Mouse (Mus musculus): ENCODE data around the gene Cilp. TPM values are rescaled to one million over a fixed set of nuclear protein-coding genes. Genes with fewer than 3 reads are reported as not detected.
"Not testable (repeated sequence)": the region's sequence is repeated elsewhere in the genome, so short reads cannot be mapped to it uniquely, and the experiment has no call there.

Gene Cilp
- 0.14 TPM in 1 of 2 replicates, not detected in the other for polyA plus RNA-seq (2014; fragmentation: Nextera tagmentation; extraction: Ambion mirVana)

GRCm38 (mm10) chr9:65264959-65265358, at the start of gene Cilp:
Gene Cilp (plus strand): TSS chr9:65265180.
- Histone ChIP-seq H3K9ac (ENCODE audit: low read depth, low read length) (no peak within 1 kb of the TSS), H3K9me3 (replicated peaks; ENCODE audit: control insufficient read depth, low read length) (no peaks in the 10 kb centered on the region), H3K27ac (ENCODE audit: low read depth, low read length) (no peak within 1 kb of the TSS), H3K27me3 (ENCODE audit: control insufficient read depth, insufficient read depth, low read length) (no peaks in the 10 kb centered on the region), H3K4me3 (ENCODE audit: low read depth, low read length) (no peak within 1 kb of the TSS), H3K36me3 (ENCODE audit: control insufficient read depth, insufficient read depth, low read length) (no peaks in the 10 kb centered on the region), H3K4me1 (ENCODE audit: control insufficient read depth, insufficient read depth, low read length) (no peaks in the 10 kb centered on the region), H3K4me2 (no peak within 1 kb of the TSS)
- ATAC-seq (replicated peaks; ENCODE audit: insufficient number of reproducible peaks, low FRiP score, low TSS enrichment), result no peak
- WGBS (ENCODE audit: insufficient replicate concordance), result 51% methylated on average over 5 of the region's 5 CpGs

- no peaks in the 10 kb centered on the region for H3K9me3 ChIP-seq (replicated peaks; ENCODE audit: control insufficient read depth, low read length)
- peak overlapping the region; percentile 70 for H3K4me3 ChIP-seq (ENCODE audit: low read depth, low read length)
- H3K4me1 ChIP-seq (ENCODE audit: control insufficient read depth, insufficient read depth, low read length), result peaks cover 13% of the 10 kb centered on the region
- peak overlapping the region; percentile 89 for H3K4me2 ChIP-seq
- WGBS (ENCODE audit: insufficient replicate concordance), result 9% methylated on average over 31 of the region's 31 CpGs
- no peaks in the 10 kb centered on the region for H3K27me3 ChIP-seq (ENCODE audit: control insufficient read depth, insufficient read depth, low read length)
- H3K36me3 ChIP-seq (ENCODE audit: control insufficient read depth, insufficient read depth, low read length), result no peaks in the 10 kb centered on the region
- H3K9ac ChIP-seq (ENCODE audit: low read depth, low read length), result peak overlapping the region; percentile 90
- peak; percentile 57; the same call in 1 of the 2 replicates for ATAC-seq (replicated peaks; ENCODE audit: insufficient number of reproducible peaks, low FRiP score, low TSS enrichment)
- H3K27ac ChIP-seq (ENCODE audit: low read depth, low read length), result peak overlapping the region; percentile 91
Observed at GRCm38 (mm10) chr9:65215494-65216126, 49.4 kb upstream of the Cilp start.

- no peak overlapping the region for H3K9ac ChIP-seq (ENCODE audit: low read depth, low read length)
- H3K4me2 ChIP-seq, result peak overlapping the region; percentile 34
- H3K36me3 ChIP-seq (ENCODE audit: control insufficient read depth, insufficient read depth, low read length), result no peaks in the 10 kb centered on the region
- no peaks in the 10 kb centered on the region for H3K27me3 ChIP-seq (ENCODE audit: control insufficient read depth, insufficient read depth, low read length)
- ATAC-seq (replicated peaks; ENCODE audit: insufficient number of reproducible peaks, low FRiP score, low TSS enrichment), result no peak
- H3K4me3 ChIP-seq (ENCODE audit: low read depth, low read length), result no peak overlapping the region
- H3K4me1 ChIP-seq (ENCODE audit: control insufficient read depth, insufficient read depth, low read length), result peaks cover 13% of the 10 kb centered on the region
- 56% methylated on average over 8 of the region's 8 CpGs for WGBS (ENCODE audit: insufficient replicate concordance)
- peak overlapping the region; percentile 66 for H3K27ac ChIP-seq (ENCODE audit: low read depth, low read length)
- no peaks in the 10 kb centered on the region for H3K9me3 ChIP-seq (replicated peaks; ENCODE audit: control insufficient read depth, low read length)
Observed at GRCm38 (mm10) chr9:65216972-65217371, 48.0 kb upstream of the Cilp start.

- no peak for ATAC-seq (replicated peaks; ENCODE audit: insufficient number of reproducible peaks, low FRiP score, low TSS enrichment)
- H3K4me2 ChIP-seq, result peak overlapping the region; percentile 4; the same call in 1 of the 2 replicates
- WGBS (ENCODE audit: insufficient replicate concordance), result 54% methylated on average over 6 of the region's 6 CpGs
- H3K9ac ChIP-seq (ENCODE audit: low read depth, low read length), result no peak overlapping the region
- no peaks in the 10 kb centered on the region for H3K36me3 ChIP-seq (ENCODE audit: control insufficient read depth, insufficient read depth, low read length)
- H3K4me3 ChIP-seq (ENCODE audit: low read depth, low read length), result no peak overlapping the region
- peak overlapping the region; percentile 62 for H3K27ac ChIP-seq (ENCODE audit: low read depth, low read length)
- H3K4me1 ChIP-seq (ENCODE audit: control insufficient read depth, insufficient read depth, low read length), result peaks cover 13% of the 10 kb centered on the region
- no peaks in the 10 kb centered on the region for H3K27me3 ChIP-seq (ENCODE audit: control insufficient read depth, insufficient read depth, low read length)
- no peaks in the 10 kb centered on the region for H3K9me3 ChIP-seq (replicated peaks; ENCODE audit: control insufficient read depth, low read length)
Observed at GRCm38 (mm10) chr9:65217661-65218060, 47.3 kb upstream of the Cilp start.

- ATAC-seq (replicated peaks; ENCODE audit: insufficient number of reproducible peaks, low FRiP score, low TSS enrichment), result no peak
- 60% methylated on average over 1 of the region's 1 CpGs for WGBS (ENCODE audit: insufficient replicate concordance)
- Histone ChIP-seq H3K36me3 (ENCODE audit: control insufficient read depth, insufficient read depth, low read length) (no peaks in the 10 kb centered on the region), H3K27ac (ENCODE audit: low read depth, low read length) (no peak overlapping the region), H3K9me3 (replicated peaks; ENCODE audit: control insufficient read depth, low read length) (no peaks in the 10 kb centered on the region), H3K4me2 (no peak overlapping the region), H3K4me1 (ENCODE audit: control insufficient read depth, insufficient read depth, low read length) (peaks cover 13% of the 10 kb centered on the region), H3K27me3 (ENCODE audit: control insufficient read depth, insufficient read depth, low read length) (no peaks in the 10 kb centered on the region), H3K4me3 (ENCODE audit: low read depth, low read length) (no peak overlapping the region), H3K9ac (ENCODE audit: low read depth, low read length) (no peak overlapping the region)
Observed at GRCm38 (mm10) chr9:65218916-65219315, 46.1 kb upstream of the Cilp start.

- ATAC-seq (replicated peaks; ENCODE audit: insufficient number of reproducible peaks, low FRiP score, low TSS enrichment); H3K36me3 ChIP-seq (ENCODE audit: control insufficient read depth, insufficient read depth, low read length): not testable (repeated sequence)
- 37% methylated on average over 3 of the region's 3 CpGs for WGBS (ENCODE audit: insufficient replicate concordance)
Observed at GRCm38 (mm10) chr9:65220398-65220797, 44.6 kb upstream of the Cilp start.

GRCm38 (mm10) chr9:65223927-65224326, 41.1 kb upstream of the Cilp start:
- 73% methylated on average over 6 of the region's 6 CpGs for WGBS (ENCODE audit: insufficient replicate concordance)
- no peak for ATAC-seq (replicated peaks; ENCODE audit: insufficient number of reproducible peaks, low FRiP score, low TSS enrichment)

More at GRCm38 (mm10) chr9:65220398-65220797, 44.6 kb upstream of the Cilp start:
- not testable (repeated sequence) for H3K9ac ChIP-seq (ENCODE audit: low read depth, low read length); H3K27me3 ChIP-seq (ENCODE audit: control insufficient read depth, insufficient read depth, low read length); H3K27ac ChIP-seq (ENCODE audit: low read depth, low read length); H3K4me2 ChIP-seq; H3K4me3 ChIP-seq (ENCODE audit: low read depth, low read length); H3K9me3 ChIP-seq (replicated peaks; ENCODE audit: control insufficient read depth, low read length)
- peaks cover 11% of the 10 kb centered on the region for H3K4me1 ChIP-seq (ENCODE audit: control insufficient read depth, insufficient read depth, low read length)

GRCm38 (mm10) chr9:65225795-65226194, 39.2 kb upstream of the Cilp start:
- H3K4me3 ChIP-seq (ENCODE audit: low read depth, low read length), result no peak overlapping the region
- no peak for ATAC-seq (replicated peaks; ENCODE audit: insufficient number of reproducible peaks, low FRiP score, low TSS enrichment)
- H3K27me3 ChIP-seq (ENCODE audit: control insufficient read depth, insufficient read depth, low read length), result no peaks in the 10 kb centered on the region
- no peak overlapping the region for H3K27ac ChIP-seq (ENCODE audit: low read depth, low read length)
- no peak overlapping the region for H3K4me2 ChIP-seq
- no peaks in the 10 kb centered on the region for H3K4me1 ChIP-seq (ENCODE audit: control insufficient read depth, insufficient read depth, low read length)
- no peaks in the 10 kb centered on the region for H3K9me3 ChIP-seq (replicated peaks; ENCODE audit: control insufficient read depth, low read length)
- H3K36me3 ChIP-seq (ENCODE audit: control insufficient read depth, insufficient read depth, low read length), result peaks cover 3% of the 10 kb centered on the region; the same call in 1 of the 2 replicates
- no peak overlapping the region for H3K9ac ChIP-seq (ENCODE audit: low read depth, low read length)
- WGBS (ENCODE audit: insufficient replicate concordance), result 35% methylated on average over 4 of the region's 4 CpGs

More at GRCm38 (mm10) chr9:65223927-65224326, 41.1 kb upstream of the Cilp start:
- Histone ChIP-seq H3K36me3 (ENCODE audit: control insufficient read depth, insufficient read depth, low read length) (no peaks in the 10 kb centered on the region), H3K9ac (ENCODE audit: low read depth, low read length) (no peak overlapping the region), H3K9me3 (replicated peaks; ENCODE audit: control insufficient read depth, low read length) (no peaks in the 10 kb centered on the region), H3K4me2 (no peak overlapping the region), H3K27me3 (ENCODE audit: control insufficient read depth, insufficient read depth, low read length) (no peaks in the 10 kb centered on the region), H3K4me1 (ENCODE audit: control insufficient read depth, insufficient read depth, low read length) (no peaks in the 10 kb centered on the region), H3K4me3 (ENCODE audit: low read depth, low read length) (no peak overlapping the region), H3K27ac (ENCODE audit: low read depth, low read length) (no peak overlapping the region)

GRCm38 (mm10) chr9:65230250-65230649, 34.7 kb upstream of the Cilp start:
- Histone ChIP-seq H3K9me3 (replicated peaks; ENCODE audit: control insufficient read depth, low read length) (no peaks in the 10 kb centered on the region), H3K27me3 (ENCODE audit: control insufficient read depth, insufficient read depth, low read length) (no peaks in the 10 kb centered on the region), H3K36me3 (ENCODE audit: control insufficient read depth, insufficient read depth, low read length) (peaks cover 3% of the 10 kb centered on the region; the same call in 1 of the 2 replicates), H3K9ac (ENCODE audit: low read depth, low read length) (no peak overlapping the region), H3K4me3 (ENCODE audit: low read depth, low read length) (no peak overlapping the region), H3K27ac (ENCODE audit: low read depth, low read length) (no peak overlapping the region), H3K4me1 (ENCODE audit: control insufficient read depth, insufficient read depth, low read length) (0 out of 2 replicates have a peak, but pooled peaks cover 3% of the 10 kb centered on the region), H3K4me2 (no peak overlapping the region)
- no peak for ATAC-seq (replicated peaks; ENCODE audit: insufficient number of reproducible peaks, low FRiP score, low TSS enrichment)
- 67% methylated on average over 6 of the region's 6 CpGs for WGBS (ENCODE audit: insufficient replicate concordance)

Measured in heart, embryonic 11.5 days (tissue).